Mouse (Mus musculus) CD4-positive helper T cell, adult 2 months (primary cell): Measurements from ENCODE around the gene Ccp110.

Source experiments
- DNase-seq: peaks from one replicate; pipeline ENCODE4 v3.0.0-alpha.2; 2012; ENCODE audit warnings: low read depth, missing footprints, low spot score

Ccp110 gene

DNA sequence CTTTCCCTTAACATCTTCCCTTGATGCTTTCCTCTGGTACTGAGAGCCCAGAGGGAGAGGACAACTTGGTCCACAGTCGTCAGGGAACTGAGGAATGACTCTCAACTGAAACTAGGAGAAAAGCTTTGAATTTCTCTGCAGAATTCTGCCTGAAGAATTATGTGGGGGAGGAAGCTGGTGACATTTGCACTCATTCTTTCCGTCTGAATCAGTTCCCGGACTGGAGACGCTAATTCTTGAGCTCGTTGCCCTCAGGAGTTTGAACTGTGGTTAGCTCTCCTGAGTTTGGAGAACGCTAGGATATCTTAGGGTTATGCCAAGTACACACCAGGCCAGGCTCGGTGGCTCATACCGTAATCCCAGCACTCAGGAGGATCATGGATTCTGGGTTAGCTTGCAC lies 56.9 kb downstream of the Ccp110 start:
- no peak for DNase-seq

GRCm38 (mm10) chr7:118769655-118770054 lies 57.3 kb downstream of the Ccp110 start:
- no peak for DNase-seq

DNA sequence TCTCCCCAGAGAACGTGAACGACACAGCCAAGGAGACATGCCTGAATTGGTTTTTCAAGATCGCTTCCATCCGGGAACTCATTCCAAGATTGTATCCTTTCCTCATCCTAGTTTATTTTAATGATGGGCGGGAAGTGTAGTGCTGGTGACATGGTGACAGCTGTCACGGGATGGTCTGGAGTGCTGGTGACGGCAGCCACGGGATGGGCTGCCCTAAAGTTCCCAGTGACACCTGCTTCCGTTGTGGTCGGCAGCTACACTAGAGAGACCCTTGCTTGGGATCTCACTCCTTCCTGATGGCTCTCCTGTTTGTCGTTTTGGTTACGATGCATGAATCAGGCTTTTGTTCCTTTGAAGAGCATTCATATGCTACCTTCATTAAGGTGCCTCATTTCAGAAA lies 60.7 kb downstream of the Ccp110 start:
- no peak for DNase-seq

- DNase-seq: no peak
These were observed 63.6 kb downstream of the Ccp110 start for GRCm38 (mm10) chr7:118775991-118776390.

DNA sequence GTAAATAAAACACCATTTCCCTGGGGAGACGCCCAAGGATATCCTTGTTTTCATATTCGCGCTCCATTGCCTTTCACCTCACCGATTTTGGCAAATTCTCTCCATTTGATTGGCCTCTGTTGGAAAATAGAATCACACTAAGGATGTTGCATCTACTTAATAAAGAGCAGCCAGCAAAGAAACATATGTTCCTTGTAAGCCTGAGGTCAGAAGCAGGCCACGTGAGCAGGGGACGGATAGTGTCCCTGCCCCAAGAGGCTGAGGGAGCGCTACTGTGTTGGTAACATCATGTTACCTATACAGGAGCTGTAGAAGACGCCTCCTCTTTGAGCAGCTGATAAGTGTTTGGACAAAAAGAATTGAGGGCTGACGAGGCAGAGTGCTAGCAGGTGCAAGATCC lies 64.1 kb downstream of the Ccp110 start:
- DNase-seq: no peak

DNA sequence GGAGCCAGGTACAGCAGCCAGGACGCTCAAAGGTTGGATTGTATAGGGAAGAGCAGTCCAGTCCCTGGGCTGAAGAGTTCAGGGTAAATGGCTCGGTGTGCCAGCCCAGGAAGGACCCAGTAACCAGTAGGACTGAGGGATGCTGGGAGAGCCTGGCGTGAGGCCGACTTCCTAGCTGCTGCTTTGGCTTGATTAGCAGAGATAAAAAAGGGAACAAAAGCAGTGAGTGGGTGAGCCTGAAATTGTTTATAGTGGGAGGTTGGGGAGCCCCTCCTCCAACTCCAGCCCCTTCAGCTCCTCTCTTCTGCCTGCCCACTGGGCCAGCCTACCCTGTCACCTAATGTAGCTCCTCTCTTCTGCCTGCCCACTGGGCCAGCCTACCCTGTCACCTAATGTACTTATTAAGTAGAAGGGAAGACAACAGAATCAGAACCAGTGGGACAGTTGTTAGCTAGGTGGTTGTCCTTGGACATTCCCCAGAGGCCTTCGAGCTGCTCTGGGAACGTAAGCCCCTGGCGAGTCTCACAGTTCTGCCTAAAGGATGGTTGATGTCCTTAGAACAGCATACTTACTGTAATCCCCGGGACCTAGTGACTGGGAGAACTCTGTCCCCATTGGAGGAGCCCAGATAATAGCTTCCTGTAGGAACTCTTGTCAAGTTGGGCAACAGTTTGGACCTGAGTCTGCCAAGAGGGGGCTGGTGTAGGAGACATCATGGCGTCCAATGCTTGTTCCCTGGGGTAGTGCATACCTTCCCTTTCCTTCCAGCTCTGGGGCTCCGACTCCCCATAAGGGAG lies 65.4 kb downstream of the Ccp110 start:
- no peak for DNase-seq

DNA sequence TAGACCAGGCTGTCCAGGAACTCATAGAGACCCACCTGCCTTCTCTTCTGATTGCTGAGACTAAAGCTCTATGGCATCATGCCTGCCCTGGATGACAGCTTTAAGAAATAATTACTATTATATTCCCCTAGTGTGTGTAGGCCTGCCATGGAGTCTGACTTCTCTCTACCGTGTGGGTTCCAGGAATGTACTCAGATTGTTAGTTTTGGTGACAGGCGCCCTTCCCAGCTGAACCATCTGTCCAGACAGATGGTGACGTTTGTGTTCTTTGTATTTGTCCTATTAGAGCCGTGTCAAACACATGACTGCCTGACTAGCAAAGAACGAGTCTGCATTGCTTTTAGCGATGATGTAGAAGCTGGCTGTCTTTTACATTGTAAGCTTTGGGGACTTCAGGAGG lies 66.2 kb downstream of the Ccp110 start:
- DNase-seq: no peak

- DNase-seq: no peak
These were observed 71.1 kb downstream of the Ccp110 start for GRCm38 (mm10) chr7:118783305-118784001.

GRCm38 (mm10) chr7:118786091-118786490 lies 73.7 kb downstream of the Ccp110 start:
- DNase-seq: no peak
